Mouse (Mus musculus) urinary bladder, postnatal 4 days (tissue): Measurements from ENCODE around the gene Prl2c3.
"Not testable (repeated sequence)": the region's sequence is repeated elsewhere in the genome, so short reads cannot be mapped to it uniquely, and the experiment has no call there.

Source experiments
- DNase-seq, 2 experiments: peaks; one replicate each; pipeline ENCODE4 v3.0.0; 2021 to 2022; ENCODE audit warnings: low spot score in 2 of 2

The Prl2c3 gene

DNA sequence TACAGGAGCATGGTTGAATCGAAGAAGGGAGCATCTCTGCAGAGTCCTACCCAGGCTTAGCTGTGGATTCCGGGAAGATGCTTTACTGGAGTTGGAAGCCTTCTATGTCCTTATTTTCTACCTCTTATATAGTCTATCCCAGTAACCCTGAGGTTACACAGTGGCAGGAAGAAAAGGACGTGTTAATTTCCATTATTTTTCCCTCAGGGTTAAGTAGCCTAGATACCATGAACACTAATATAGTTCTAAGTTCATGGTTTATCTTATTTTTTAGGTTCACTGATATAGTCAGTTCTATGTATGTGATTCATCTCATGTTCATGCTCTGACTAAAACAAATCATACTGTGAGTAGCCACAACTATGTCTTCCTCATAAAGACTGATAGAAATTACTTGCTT lies at the start of gene Prl2c3:
Prl2c3 (minus strand) TSS at position 101 of the 400 bp plus-strand sequence.
- not testable (repeated sequence) for DNase-seq

DNA sequence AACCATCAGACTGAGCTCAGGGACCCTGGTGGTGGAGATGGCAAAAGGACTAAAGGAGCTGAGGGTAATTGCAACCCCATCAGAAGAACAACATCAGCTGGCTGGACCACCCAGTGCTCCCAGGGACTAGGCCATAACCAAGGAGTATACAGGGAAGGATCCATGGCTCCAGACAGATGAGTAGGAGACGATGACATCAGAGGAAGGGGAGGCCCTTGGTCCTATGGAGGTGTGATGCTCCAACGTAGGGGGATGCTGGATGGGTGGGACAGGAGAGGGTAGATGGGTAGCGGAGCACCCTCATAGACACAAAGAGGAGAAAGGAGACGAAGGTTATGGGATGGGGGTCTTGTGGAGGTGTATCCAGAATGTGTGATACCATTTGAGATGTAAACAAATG lies 48.4 kb upstream of the Prl2c3 start:
- not testable (repeated sequence) for DNase-seq

DNA sequence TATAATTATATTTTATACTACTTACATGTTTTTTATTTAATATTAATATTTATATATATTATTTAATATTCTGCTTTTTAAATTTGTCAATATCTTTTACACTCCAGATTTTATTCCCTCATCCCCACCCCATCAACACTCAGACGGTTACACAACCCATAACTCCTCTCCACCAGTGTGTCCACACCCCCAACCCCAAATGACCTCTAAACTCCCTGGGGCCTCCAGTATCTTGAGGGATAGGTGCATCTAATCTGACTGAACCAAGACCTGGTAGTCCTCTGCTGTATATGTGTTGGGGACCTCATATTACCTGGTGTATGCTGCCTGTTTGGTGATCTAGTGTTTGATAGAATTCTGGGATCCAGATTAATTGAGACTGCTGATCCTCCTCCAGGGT lies 44.8 kb upstream of the Prl2c3 start:
- DNase-seq, result not testable (repeated sequence)

DNA sequence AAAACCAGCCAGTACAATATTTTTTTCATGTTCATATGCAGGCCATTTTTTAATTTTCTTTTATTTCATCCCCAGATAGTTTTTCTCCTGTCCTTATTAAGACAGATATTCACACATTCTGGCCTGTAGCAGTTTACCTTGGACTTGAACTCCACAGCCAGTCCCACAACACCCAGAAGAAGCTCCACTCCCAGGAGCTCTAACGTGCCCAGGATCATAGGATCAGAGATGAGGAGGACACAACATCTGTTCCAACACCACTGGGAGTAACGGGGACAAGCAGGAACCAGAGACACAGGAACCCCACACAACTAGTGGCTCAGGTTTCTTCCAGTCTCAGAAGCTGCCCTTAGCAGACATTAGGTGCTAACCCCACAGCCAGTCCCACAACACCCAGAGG lies 37.7 kb upstream of the Prl2c3 start:
- DNase-seq, result not testable (repeated sequence)

DNA sequence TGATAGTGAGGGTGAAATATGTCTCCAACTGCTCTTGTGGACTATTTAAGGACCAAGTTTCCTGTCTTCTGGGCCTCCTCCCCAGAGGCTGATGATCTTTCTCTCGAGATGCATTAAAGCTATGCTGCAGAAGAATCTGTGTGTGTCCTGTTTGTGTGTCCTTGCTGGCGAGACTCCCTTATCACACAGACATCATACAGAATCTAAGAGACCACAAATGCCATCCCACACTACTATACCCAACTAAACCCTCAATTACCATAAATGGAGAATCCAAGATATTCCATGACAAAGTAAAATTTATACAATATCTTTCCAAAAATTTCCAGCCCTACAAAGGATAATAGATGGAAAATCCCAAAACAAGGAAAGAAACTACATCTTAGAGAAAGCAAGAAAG lies 31.9 kb upstream of the Prl2c3 start:
- DNase-seq, result no peak

DNA sequence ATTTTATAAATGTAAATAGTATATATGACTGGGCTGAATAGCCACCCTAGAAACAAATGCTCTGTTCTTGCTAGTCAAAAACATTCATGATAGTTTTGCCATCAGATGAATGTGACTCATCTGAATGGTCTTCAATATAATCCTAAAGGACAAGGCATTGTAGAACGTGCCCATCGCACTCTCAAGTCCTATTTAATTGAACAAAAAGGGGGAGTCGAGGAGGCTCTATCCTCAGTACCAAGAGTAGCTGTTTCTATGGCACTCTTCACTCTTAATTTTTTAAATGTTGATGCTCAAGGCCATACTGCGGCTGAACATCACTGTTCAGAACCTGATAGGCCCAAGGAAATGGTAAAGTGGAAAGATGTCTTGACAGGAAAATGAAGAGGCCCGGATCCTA lies 29.2 kb upstream of the Prl2c3 start:
- DNase-seq, result no peak

DNA sequence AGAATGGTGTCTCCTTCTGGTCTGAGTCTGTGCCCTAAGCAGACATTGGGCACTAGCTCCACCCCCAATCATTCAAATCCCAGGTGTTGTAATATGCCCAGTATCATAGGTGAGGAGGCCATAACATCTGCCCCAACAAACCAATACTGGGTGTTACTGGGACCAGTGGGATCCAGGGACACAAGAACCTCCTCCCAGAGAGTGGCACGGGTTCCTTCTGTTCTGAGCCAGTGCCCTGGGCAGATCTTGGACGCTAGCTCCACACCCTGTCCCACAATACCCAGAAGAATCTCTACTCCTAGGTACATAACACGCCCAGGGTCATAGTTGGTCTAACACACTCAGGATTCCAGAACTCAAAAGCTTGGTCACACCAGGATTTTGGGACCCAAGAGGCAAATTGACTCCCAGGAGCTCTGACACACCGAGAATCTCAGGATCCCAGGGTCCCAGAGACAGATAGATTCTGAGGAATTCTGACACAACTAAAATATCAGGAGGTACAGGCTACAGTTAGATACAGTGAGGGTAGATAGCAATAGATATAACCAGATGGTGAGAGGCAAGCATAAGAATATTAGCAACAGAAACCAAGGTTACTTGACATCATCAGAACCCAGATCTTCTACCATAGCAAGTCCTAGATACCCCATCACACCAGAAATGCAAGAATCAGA lies 24.8 kb upstream of the Prl2c3 start:
- DNase-seq, result not testable (repeated sequence)

DNA sequence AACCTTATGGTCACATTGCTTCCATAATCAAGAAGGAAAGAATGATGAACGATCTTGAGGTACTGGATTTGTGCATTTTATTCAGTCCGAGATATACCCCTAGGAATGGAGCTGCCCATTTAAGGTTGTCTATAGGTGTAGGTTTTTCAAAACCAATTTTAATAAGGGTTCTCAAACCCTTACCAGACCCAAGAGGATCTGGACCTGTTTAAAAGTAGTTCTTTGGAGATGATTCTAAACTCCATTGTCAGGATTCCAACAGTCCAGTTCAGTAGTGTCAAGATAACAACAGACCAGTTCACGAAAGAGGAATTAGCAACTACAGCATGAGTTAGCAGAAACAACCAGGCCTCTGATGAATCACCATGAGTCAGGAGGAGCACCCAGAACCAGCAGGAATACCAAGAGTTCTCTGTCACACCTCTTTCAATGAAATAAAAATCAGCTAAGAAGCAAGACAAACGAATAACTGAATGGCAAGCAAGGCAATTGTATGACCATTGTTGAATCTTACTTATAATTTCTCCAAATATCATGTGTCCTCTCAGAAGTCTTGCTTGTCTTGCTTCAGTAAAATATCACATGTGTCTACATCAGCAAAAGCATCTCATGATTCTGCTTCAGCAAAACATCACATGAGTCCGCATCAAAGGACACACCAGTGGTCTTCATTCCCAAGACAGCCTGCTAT lies 14.0 kb upstream of the Prl2c3 start:
- not testable (repeated sequence) for DNase-seq

DNA sequence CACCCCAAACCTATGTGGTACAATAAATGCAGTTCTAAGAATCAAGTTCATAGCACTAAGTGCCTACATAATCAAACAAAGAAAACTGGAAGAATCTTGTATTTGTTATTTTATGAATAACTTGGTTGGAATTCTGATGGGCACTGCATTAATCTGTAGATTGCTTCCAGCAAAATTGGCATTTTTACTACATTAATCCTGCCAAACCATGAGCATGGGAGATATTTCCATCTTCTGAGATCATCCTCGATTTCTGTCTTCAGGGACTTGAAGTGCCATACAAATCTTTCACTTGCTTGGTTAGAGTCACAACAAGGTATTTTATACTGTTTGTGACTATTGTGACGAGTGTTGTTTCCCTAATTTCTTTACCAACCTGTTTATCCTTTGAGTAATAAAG lies 9.7 kb upstream of the Prl2c3 start:
- DNase-seq, result no peak

DNA sequence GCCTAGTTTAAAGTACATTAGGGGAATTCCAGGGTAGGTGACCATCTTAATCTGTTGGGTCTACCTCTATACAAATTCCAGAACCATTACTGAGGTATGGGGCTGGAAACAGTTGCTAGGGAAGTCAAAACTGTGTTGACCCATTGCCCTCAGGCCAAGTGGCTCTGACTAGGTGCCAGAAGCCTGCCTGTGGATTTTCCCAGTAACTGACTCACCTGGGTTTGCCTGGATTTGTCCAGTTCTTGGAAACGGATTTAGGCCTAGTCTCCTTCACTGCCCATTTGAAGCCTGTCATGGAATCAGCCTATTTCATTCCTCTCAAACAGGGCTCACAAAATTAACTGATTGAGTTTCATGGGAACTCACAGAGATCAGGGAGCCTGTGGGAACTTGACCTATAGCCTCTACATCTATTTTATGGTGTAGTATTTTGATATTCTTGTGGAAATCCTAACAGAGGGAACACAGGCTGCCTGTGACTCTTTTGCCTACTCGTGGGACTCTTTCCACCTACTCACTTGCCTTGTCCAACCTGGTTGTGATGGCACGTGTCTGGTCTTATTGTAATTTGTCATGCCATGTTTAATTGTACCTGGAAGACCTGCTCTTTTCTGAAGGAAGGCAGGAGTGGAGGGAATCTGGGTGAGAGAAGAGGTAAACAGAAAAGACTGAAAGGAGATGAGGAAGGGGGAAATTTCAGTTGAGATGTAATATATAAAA lies 9.1 kb upstream of the Prl2c3 start:
- DNase-seq, result not testable (repeated sequence)

DNA sequence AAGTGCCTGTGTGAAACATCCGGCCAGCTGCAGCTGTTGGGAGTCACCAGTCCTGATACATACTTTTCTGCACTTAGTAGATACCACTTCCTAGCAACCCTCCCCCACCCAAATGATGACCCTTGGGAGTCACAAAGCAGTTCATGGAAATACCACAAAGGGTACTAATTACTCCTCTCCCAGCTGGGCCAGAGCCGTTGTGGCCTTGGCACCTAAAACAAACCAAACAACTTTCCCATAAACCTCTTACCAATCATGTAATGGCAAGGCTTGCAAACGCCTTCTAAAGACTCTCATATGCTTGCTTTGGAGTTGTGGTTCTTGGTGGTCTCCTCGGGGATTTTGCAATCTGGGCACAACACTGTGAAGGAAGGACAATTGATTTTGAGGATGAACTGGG lies 6.6 kb upstream of the Prl2c3 start:
- not testable (repeated sequence) for DNase-seq

DNA sequence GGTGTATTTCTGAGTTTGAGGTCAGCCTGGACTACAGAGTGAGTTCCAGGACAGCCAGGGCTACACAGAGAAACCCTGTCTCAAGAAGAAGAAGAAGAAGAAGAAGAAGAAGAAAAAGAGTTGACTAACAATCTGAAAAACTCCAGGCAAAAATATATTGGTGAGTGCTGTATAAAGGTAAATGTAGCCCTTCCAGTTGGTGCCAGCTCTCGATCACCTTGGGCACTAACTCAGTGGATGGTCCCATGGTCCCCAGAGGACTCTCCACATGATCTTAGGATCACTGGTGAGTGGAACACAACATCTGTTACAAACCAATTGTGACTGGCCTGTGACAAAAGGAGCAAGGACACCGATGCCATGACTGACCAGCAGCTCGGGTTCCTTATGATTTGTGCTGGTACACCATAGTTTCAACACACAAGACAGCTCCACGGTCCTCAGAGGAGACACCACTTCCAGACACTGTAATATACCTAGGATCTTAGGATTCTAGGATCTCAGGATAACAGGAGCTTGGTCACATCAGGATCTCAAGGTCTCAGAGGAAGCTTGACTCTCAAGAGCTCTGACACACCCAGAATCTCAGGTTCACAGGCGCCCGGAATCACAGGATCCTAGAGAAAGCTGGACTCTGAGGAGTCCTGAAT lies 30.3 kb downstream of the Prl2c3 start:
- DNase-seq, result not testable (repeated sequence)
